Comparison of ENCODE assay signal across 8 mouse cellular contexts in genomic region chr6:119903081-119903789, GRCm38 (mm10). TPM values are rescaled to one million over a fixed set of nuclear protein-coding genes. Genes with fewer than 3 reads are reported as not detected.
A peak's percentile ranks its signal among the peaks of the same experiment; 100 is the strongest.
DNase-seq lines count a peak whose midpoint lies in the region; ATAC-seq and TF ChIP-seq lines count a peak whose summit lies in the region.

No protein-coding gene starts in this region.

- TF ChIP-seq CTCF in intestine, postnatal 0 days (IDR thresholded peaks at IDR 0.05; ENCODE audit: low read depth): no peak

- no peaks in the 10 kb centered on the region for H3K9me3 ChIP-seq in neural tube, embryonic 11.5 days (ENCODE audit: control insufficient read depth, low read length)
- no peaks in the 10 kb centered on the region for H3K9me3 ChIP-seq in intestine, postnatal 0 days (ENCODE audit: control insufficient read depth)

- H3K4me3 ChIP-seq in neural tube, embryonic 11.5 days (ENCODE audit: low read depth, low read length): peak overlapping the region; percentile 92
- H3K4me3 ChIP-seq in intestine, postnatal 0 days (ENCODE audit: low read depth, low read length): peak overlapping the region; percentile 62

- peak overlapping the region; percentile 77 for H3K4me2 ChIP-seq in neural tube, embryonic 11.5 days (ENCODE audit: low read depth)
- H3K4me2 ChIP-seq in intestine, postnatal 0 days (replicated peaks; ENCODE audit: low read depth): peak overlapping the region; percentile 69

- peak; percentile 33; the same call in 1 of the 2 replicates for ATAC-seq in cerebellum, adult (ENCODE audit: insufficient number of reproducible peaks, low FRiP score, low TSS enrichment)
- ATAC-seq in neural tube, embryonic 11.5 days (ENCODE audit: insufficient read depth, low FRiP score, low TSS enrichment): no peak
- no peak for ATAC-seq in intestine, postnatal 0 days

- peak overlapping the region; percentile 90 for H3K9ac ChIP-seq in neural tube, embryonic 11.5 days (ENCODE audit: low read length)
- H3K9ac ChIP-seq in intestine, postnatal 0 days (ENCODE audit: low read depth, low read length): peak overlapping the region; percentile 77

- 25% methylated on average over 15 of the region's 15 CpGs for WGBS in neural tube, embryonic 11.5 days
- 14% methylated on average over 15 of the region's 15 CpGs for WGBS in intestine, postnatal 0 days

- no peaks in the 10 kb centered on the region for H3K27me3 ChIP-seq in neural tube, embryonic 11.5 days (ENCODE audit: control insufficient read depth, insufficient read depth, low read length)
- no peaks in the 10 kb centered on the region for H3K27me3 ChIP-seq in intestine, postnatal 0 days (replicated peaks; ENCODE audit: control insufficient read depth, insufficient read depth, low read length)

- 0 out of 2 replicates have a peak, but pooled peaks cover 2% of the 10 kb centered on the region for H3K4me1 ChIP-seq in neural tube, embryonic 11.5 days (ENCODE audit: control insufficient read depth, insufficient read depth, low read length)
- H3K4me1 ChIP-seq in intestine, postnatal 0 days (replicated peaks; ENCODE audit: control insufficient read depth, insufficient read depth, low read length): no peaks in the 10 kb centered on the region

- DNase-seq in cerebellum, postnatal 25 days: no peak
- no peak for DNase-seq in neural tube, embryonic 11.5 days (ENCODE audit: low spot score)
- no peak for DNase-seq in neural tube, embryonic 10.5 days (ENCODE audit: extremely low spot score, low spot score)
- DNase-seq in retina, embryonic 14.5 days (ENCODE audit: low spot score): peak; percentile 40
- no peak for DNase-seq in adrenal gland, adult 18-20 months (ENCODE audit: low spot score in 2 of 2)
- no peak for DNase-seq in T-cell, adult 2 months (ENCODE audit: low spot score)

- H3K36me3 ChIP-seq in neural tube, embryonic 11.5 days (ENCODE audit: control insufficient read depth, insufficient read depth, low read length): no peaks in the 10 kb centered on the region
- no peaks in the 10 kb centered on the region for H3K36me3 ChIP-seq in intestine, postnatal 0 days (ENCODE audit: control insufficient read depth, insufficient read depth)

- peak overlapping the region; percentile 87 for H3K27ac ChIP-seq in neural tube, embryonic 11.5 days (ENCODE audit: low read depth, low read length)
- peak overlapping the region; percentile 93 for H3K27ac ChIP-seq in intestine, postnatal 0 days (ENCODE audit: low read depth, low read length)

RNA-seq across cellular contexts. Expression of gene Rad52, which starts 0.7 kb away (rescaled TPM):
- polyA plus RNA-seq in neural tube, embryonic 11.5 days (2014; fragmentation: Nextera tagmentation; extraction: Ambion mirVana): 23.4 and 26.4 TPM in 2 replicates
- polyA plus RNA-seq in intestine, postnatal 0 days (2015; fragmentation: Nextera tagmentation; extraction: Ambion mirVana): 4.2 and 4.6 TPM in 2 replicates
- 10 to 100 TPM; 15.3 to 16.7 TPM for total RNA-seq in adrenal gland, adult 18-20 months (2021)

RNA-seq across cellular contexts. Expression of gene Erc1, which starts 55.3 kb away (rescaled TPM):
- 32.9 and 33.1 TPM in 2 replicates for polyA plus RNA-seq in neural tube, embryonic 11.5 days (2014; fragmentation: Nextera tagmentation; extraction: Ambion mirVana)
- 4.5 and 5.4 TPM in 2 replicates for polyA plus RNA-seq in intestine, postnatal 0 days (2015; fragmentation: Nextera tagmentation; extraction: Ambion mirVana)
- total RNA-seq in adrenal gland, adult 18-20 months (2021): 10 to 100 TPM; 18.0 to 18.7 TPM
